Mouse (Mus musculus): ENCODE results near the gene Morc2b. TPM values are rescaled to one million over a fixed set of nuclear protein-coding genes. Genes with fewer than 3 reads are reported as not detected.

Morc2b gene
- polyA plus RNA-seq, 1 experiment from 2014 or later, result not detected

Other genes starting within 250 kb of the Morc2b start
- gene Zfp870, start 248.0 kb downstream of the Morc2b start, polyA plus RNA-seq (2016; fragmentation: Nextera tagmentation; extraction: Ambion mirVana), result 8.8 and 9.8 TPM in 2 replicates
- gene Cyp4f14, start 222.3 kb downstream of the Morc2b start, polyA plus RNA-seq (2016; fragmentation: Nextera tagmentation; extraction: Ambion mirVana), result not detected in 2 replicates
- 6.6 and 8.5 TPM in 2 replicates for gene Cyp4f13, start 192.3 kb downstream of the Morc2b start, polyA plus RNA-seq (2016; fragmentation: Nextera tagmentation; extraction: Ambion mirVana)
- gene Zfp472, start 173.9 kb downstream of the Morc2b start, polyA plus RNA-seq (2016; fragmentation: Nextera tagmentation; extraction: Ambion mirVana), result 12.0 and 13.1 TPM in 2 replicates
- 15.2 and 16.1 TPM in 2 replicates for gene Zfp952, start 146.6 kb downstream of the Morc2b start, polyA plus RNA-seq (2016; fragmentation: Nextera tagmentation; extraction: Ambion mirVana)
- gene Zfp763, start 106.3 kb downstream of the Morc2b start, polyA plus RNA-seq (2016; fragmentation: Nextera tagmentation; extraction: Ambion mirVana), result 18.2 and 18.9 TPM in 2 replicates
- not detected in 2 replicates for gene 4921501E09Rik, start 71.6 kb downstream of the Morc2b start, polyA plus RNA-seq (2016; fragmentation: Nextera tagmentation; extraction: Ambion mirVana)
- gene Zfp563, start 50.4 kb downstream of the Morc2b start, polyA plus RNA-seq (2016; fragmentation: Nextera tagmentation; extraction: Ambion mirVana), result 9.7 and 12.3 TPM in 2 replicates
- gene Olfr55, start 28.8 kb upstream of the Morc2b start, polyA plus RNA-seq (2016; fragmentation: Nextera tagmentation; extraction: Ambion mirVana), result not detected in 2 replicates
- gene Olfr239, start 51.6 kb upstream of the Morc2b start, polyA plus RNA-seq (2016; fragmentation: Nextera tagmentation; extraction: Ambion mirVana), result not detected in 2 replicates
- not detected in 2 replicates for gene Olfr1564, start 82.0 kb upstream of the Morc2b start, polyA plus RNA-seq (2016; fragmentation: Nextera tagmentation; extraction: Ambion mirVana)
- gene Zfp955a, start 115.5 kb upstream of the Morc2b start, polyA plus RNA-seq (2016; fragmentation: Nextera tagmentation; extraction: Ambion mirVana), result 19.5 and 20.3 TPM in 2 replicates
- gene Olfr63, start 125.0 kb upstream of the Morc2b start, polyA plus RNA-seq (2016; fragmentation: Nextera tagmentation; extraction: Ambion mirVana), result 0.04 TPM in 1 of 2 replicates, not detected in the other
- gene Zfp955b, start 149.9 kb upstream of the Morc2b start, polyA plus RNA-seq (2016; fragmentation: Nextera tagmentation; extraction: Ambion mirVana), result 13.4 and 14.1 TPM in 2 replicates
- gene Zfp81, start 219.2 kb upstream of the Morc2b start, polyA plus RNA-seq (2016; fragmentation: Nextera tagmentation; extraction: Ambion mirVana), result 11.4 and 13.2 TPM in 2 replicates

Measured in limb, embryonic 12.5 days (tissue).